Mouse (Mus musculus): ENCODE results near the gene Clptm1. TPM values are rescaled to one million over a fixed set of nuclear protein-coding genes. Genes with fewer than 3 reads are reported as not detected.

Gene Clptm1
- polyA plus RNA-seq (2016; fragmentation: Nextera tagmentation; extraction: Ambion mirVana), result 70.6 and 75.6 TPM in 2 replicates

GRCm38 (mm10) chr7:19664955-19665841 lies at the start of gene Clptm1:
Gene Clptm1 (minus strand): TSS chr7:19665033.
- Histone ChIP-seq H3K36me3 (replicated peaks) (peaks cover 25% of the 10 kb centered on the region), H3K4me3 (peak within 1 kb of the TSS; percentile 100), H3K9me3 (no peaks in the 10 kb centered on the region), H3K27me3 (ENCODE audit: poor library complexity, severe bottlenecking) (no peaks in the 10 kb centered on the region), H3K4me1 (peaks cover 28% of the 10 kb centered on the region), H3K27ac (peak within 1 kb of the TSS; percentile 93)
- DNase-seq (ENCODE audit: extremely low spot score, low spot score), result peak; percentile 98
- WGBS, result under 1% methylated on average over 63 of the region's 63 CpGs

GRCm38 (mm10) chr7:19713598-19713997 lies 48.8 kb upstream of the Clptm1 start:
- no peak for DNase-seq (ENCODE audit: extremely low spot score, low spot score)
- Histone ChIP-seq H3K36me3 (replicated peaks) (peaks cover 72% of the 10 kb centered on the region), H3K27ac (no peak overlapping the region), H3K4me3 (peak overlapping the region; percentile 94), H3K4me1 (peaks cover 27% of the 10 kb centered on the region), H3K27me3 (ENCODE audit: poor library complexity, severe bottlenecking) (no peaks in the 10 kb centered on the region), H3K9me3 (no peaks in the 10 kb centered on the region)
- WGBS, result 93% methylated on average over 9 of the region's 9 CpGs

- WGBS, result 58% methylated on average over 4 of the region's 4 CpGs
These were observed 48.4 kb upstream of the Clptm1 start for GRCm38 (mm10) chr7:19713196-19713595.

GRCm38 (mm10) chr7:19712414-19712813 lies 47.6 kb upstream of the Clptm1 start:
- DNase-seq (ENCODE audit: extremely low spot score, low spot score), result no peak
- H3K36me3 ChIP-seq (replicated peaks), result peaks cover 75% of the 10 kb centered on the region
- 82% methylated on average over 4 of the region's 4 CpGs for WGBS

More at GRCm38 (mm10) chr7:19713196-19713595, 48.4 kb upstream of the Clptm1 start:
- Histone ChIP-seq H3K4me3 (peak overlapping the region; percentile 94), H3K27me3 (ENCODE audit: poor library complexity, severe bottlenecking) (no peaks in the 10 kb centered on the region), H3K4me1 (peaks cover 27% of the 10 kb centered on the region), H3K9me3 (no peaks in the 10 kb centered on the region), H3K36me3 (replicated peaks) (peaks cover 73% of the 10 kb centered on the region), H3K27ac (no peak overlapping the region)
- DNase-seq (ENCODE audit: extremely low spot score, low spot score), result no peak

GRCm38 (mm10) chr7:19710650-19711049 lies 45.8 kb upstream of the Clptm1 start:
- Histone ChIP-seq H3K36me3 (replicated peaks) (peaks cover 83% of the 10 kb centered on the region), H3K27ac (no peak overlapping the region), H3K4me1 (peaks cover 17% of the 10 kb centered on the region), H3K27me3 (ENCODE audit: poor library complexity, severe bottlenecking) (no peaks in the 10 kb centered on the region), H3K4me3 (no peak overlapping the region), H3K9me3 (no peaks in the 10 kb centered on the region)
- DNase-seq (ENCODE audit: extremely low spot score, low spot score), result no peak
- 95% methylated on average over 10 of the region's 10 CpGs for WGBS

More at GRCm38 (mm10) chr7:19712414-19712813, 47.6 kb upstream of the Clptm1 start:
- H3K9me3 ChIP-seq, result no peaks in the 10 kb centered on the region
- H3K4me1 ChIP-seq, result peaks cover 27% of the 10 kb centered on the region
- H3K27me3 ChIP-seq (ENCODE audit: poor library complexity, severe bottlenecking), result no peaks in the 10 kb centered on the region
- no peak overlapping the region for H3K27ac ChIP-seq
- H3K4me3 ChIP-seq, result no peak overlapping the region

GRCm38 (mm10) chr7:19705271-19705670 lies 40.4 kb upstream of the Clptm1 start:
- H3K4me3 ChIP-seq, result no peak overlapping the region
- 96% methylated on average over 7 of the region's 7 CpGs for WGBS
- peaks cover 93% of the 10 kb centered on the region for H3K36me3 ChIP-seq (replicated peaks)

GRCm38 (mm10) chr7:19704475-19704874 lies 39.6 kb upstream of the Clptm1 start:
- H3K36me3 ChIP-seq (replicated peaks), result peaks cover 86% of the 10 kb centered on the region

More at GRCm38 (mm10) chr7:19705271-19705670, 40.4 kb upstream of the Clptm1 start:
- no peak for DNase-seq (ENCODE audit: extremely low spot score, low spot score)
- peaks cover 22% of the 10 kb centered on the region for H3K4me1 ChIP-seq
- no peaks in the 10 kb centered on the region for H3K9me3 ChIP-seq
- no peak overlapping the region for H3K27ac ChIP-seq
- H3K27me3 ChIP-seq (ENCODE audit: poor library complexity, severe bottlenecking), result no peaks in the 10 kb centered on the region

GRCm38 (mm10) chr7:19702859-19703555 lies 38.2 kb upstream of the Clptm1 start:
- WGBS, result 91% methylated on average over 16 of the region's 16 CpGs
- no peak overlapping the region for H3K27ac ChIP-seq

More at GRCm38 (mm10) chr7:19704475-19704874, 39.6 kb upstream of the Clptm1 start:
- Histone ChIP-seq H3K9me3 (no peaks in the 10 kb centered on the region), H3K4me1 (peaks cover 30% of the 10 kb centered on the region), H3K27me3 (ENCODE audit: poor library complexity, severe bottlenecking) (no peaks in the 10 kb centered on the region), H3K4me3 (no peak overlapping the region), H3K27ac (no peak overlapping the region)
- DNase-seq (ENCODE audit: extremely low spot score, low spot score), result no peak
- 90% methylated on average over 4 of the region's 4 CpGs for WGBS

GRCm38 (mm10) chr7:19701069-19701761 lies 36.4 kb upstream of the Clptm1 start:
- peaks cover 8% of the 10 kb centered on the region for H3K9me3 ChIP-seq
- H3K27ac ChIP-seq, result peak overlapping the region; percentile 71
- no peaks in the 10 kb centered on the region for H3K27me3 ChIP-seq (ENCODE audit: poor library complexity, severe bottlenecking)
- 31% methylated on average over 22 of the region's 22 CpGs for WGBS
- DNase-seq (ENCODE audit: extremely low spot score, low spot score), result peak; percentile 68
- H3K36me3 ChIP-seq (replicated peaks), result peaks cover 66% of the 10 kb centered on the region
- peaks cover 52% of the 10 kb centered on the region for H3K4me1 ChIP-seq
- peak overlapping the region; percentile 2; the same call in 1 of the 2 replicates for H3K4me3 ChIP-seq

More at GRCm38 (mm10) chr7:19702859-19703555, 38.2 kb upstream of the Clptm1 start:
- H3K36me3 ChIP-seq (replicated peaks), result peaks cover 71% of the 10 kb centered on the region
- H3K4me1 ChIP-seq, result peaks cover 44% of the 10 kb centered on the region
- no peaks in the 10 kb centered on the region for H3K9me3 ChIP-seq
- H3K27me3 ChIP-seq (ENCODE audit: poor library complexity, severe bottlenecking), result no peaks in the 10 kb centered on the region
- DNase-seq (ENCODE audit: extremely low spot score, low spot score), result no peak
- no peak overlapping the region for H3K4me3 ChIP-seq

- no peak for DNase-seq (ENCODE audit: extremely low spot score, low spot score)
- Histone ChIP-seq H3K27ac (peak overlapping the region; percentile 71), H3K4me3 (no peak overlapping the region), H3K9me3 (peaks cover 10% of the 10 kb centered on the region), H3K27me3 (ENCODE audit: poor library complexity, severe bottlenecking) (no peaks in the 10 kb centered on the region), H3K4me1 (peaks cover 52% of the 10 kb centered on the region), H3K36me3 (replicated peaks) (peaks cover 68% of the 10 kb centered on the region)
- 66% methylated on average over 12 of the region's 12 CpGs for WGBS
These were observed 35.7 kb upstream of the Clptm1 start for GRCm38 (mm10) chr7:19700299-19701068.

- WGBS, result 77% methylated on average over 4 of the region's 4 CpGs
- Histone ChIP-seq H3K4me3 (no peak overlapping the region), H3K9me3 (peaks cover 10% of the 10 kb centered on the region), H3K4me1 (peaks cover 55% of the 10 kb centered on the region), H3K27ac (peak overlapping the region; percentile 82; the same call in 1 of the 2 replicates), H3K27me3 (ENCODE audit: poor library complexity, severe bottlenecking) (no peaks in the 10 kb centered on the region), H3K36me3 (replicated peaks) (peaks cover 61% of the 10 kb centered on the region)
- DNase-seq (ENCODE audit: extremely low spot score, low spot score), result no peak
These were observed 35.0 kb upstream of the Clptm1 start for GRCm38 (mm10) chr7:19699827-19700148.
